Mouse (Mus musculus): Measurements from ENCODE around the gene Cyp27a1. TPM values are rescaled to one million over a fixed set of nuclear protein-coding genes. Genes with fewer than 3 reads are reported as not detected.

Cyp27a1 gene
- polyA plus RNA-seq, 1 experiment from 2014 or later = 56.9 TPM

DNA sequence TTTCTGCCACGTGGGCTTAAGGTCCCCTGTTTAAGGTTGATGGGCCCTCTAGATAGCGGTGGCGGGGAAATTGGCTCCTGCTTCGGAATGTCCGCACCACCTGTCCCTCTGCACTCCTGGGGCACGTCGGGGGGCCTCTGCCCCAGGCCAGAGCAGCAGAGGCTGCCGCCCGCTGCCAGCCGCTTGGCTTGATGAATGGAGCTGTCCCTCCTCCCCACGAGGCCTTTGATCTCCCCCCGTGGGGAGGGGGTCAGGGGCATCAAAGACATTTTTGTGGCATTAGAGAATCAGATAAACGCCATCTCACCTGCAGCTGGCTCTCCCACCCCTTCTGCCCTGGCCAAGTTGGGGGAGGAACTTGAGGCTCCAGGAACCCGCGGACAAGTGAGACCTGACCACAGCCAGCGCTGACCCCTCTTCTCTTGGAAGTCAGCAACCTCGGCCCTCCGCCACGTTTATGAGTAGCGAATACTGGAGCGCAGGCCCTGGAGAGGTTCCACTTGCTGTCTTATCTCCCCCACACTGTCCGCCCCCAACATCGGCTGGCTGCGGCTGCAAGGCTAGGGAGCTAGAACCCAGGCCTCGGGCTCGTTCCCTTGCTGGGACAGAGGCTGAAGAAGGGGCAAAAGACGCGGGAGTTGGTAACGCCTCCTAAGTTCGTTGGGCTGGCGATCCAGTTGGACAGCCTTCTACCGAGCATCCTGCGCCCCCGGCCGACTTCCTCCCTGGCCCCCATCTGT, 57.5 kb downstream of the Cyp27a1 start:
- WGBS (ENCODE audit: missing documents) = 10% methylated on average over 32 of the region's 35 CpGs
- H3K79me2 ChIP-seq (ENCODE audit: inconsistent target) = no peaks in the 10 kb centered on the region

DNA sequence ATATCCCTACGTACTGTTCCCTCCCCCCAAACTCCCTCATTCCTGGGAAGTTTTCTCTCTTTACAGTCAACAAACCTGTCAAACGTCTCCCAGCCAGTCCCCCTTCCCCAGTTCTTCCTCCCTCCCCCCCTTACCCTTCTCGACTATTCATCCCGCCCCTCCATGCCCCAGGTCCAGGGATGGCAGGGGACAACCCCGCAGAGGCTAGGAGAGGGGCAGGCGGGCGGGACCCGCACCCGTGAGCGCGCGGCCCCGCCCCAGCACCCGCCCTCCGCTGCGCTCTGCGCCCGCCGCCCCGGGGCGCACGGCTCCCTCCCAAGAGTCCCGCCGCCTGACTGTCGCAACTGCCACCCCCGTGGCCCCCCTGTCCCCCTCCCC, 58.1 kb downstream of the Cyp27a1 start:
- WGBS (ENCODE audit: missing documents) = 2% methylated on average over 9 of the region's 26 CpGs

More for the DNA sequence above, 57.5 kb downstream of the Cyp27a1 start:
- Histone ChIP-seq H3K27ac (no peak overlapping the region), H3K4me3 (ENCODE audit: inconsistent target) (no peak overlapping the region), H3K36me3 (ENCODE audit: inconsistent target) (no peaks in the 10 kb centered on the region)

DNA sequence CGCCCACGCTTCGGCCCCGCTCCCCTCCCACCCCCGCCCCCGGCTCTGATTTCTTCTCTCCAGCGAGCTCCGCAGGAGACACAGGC, 58.3 kb downstream of the Cyp27a1 start, which contains the start of gene Wnt6:
Wnt6 (plus strand) TSS at position 48 of the 86 bp plus-strand sequence.
- H3K27ac ChIP-seq = no peak within 1 kb of the TSS
- H3K79me2 ChIP-seq (ENCODE audit: inconsistent target) = no peaks in the 10 kb centered on the region
- H3K36me3 ChIP-seq (ENCODE audit: inconsistent target) = no peaks in the 10 kb centered on the region
- WGBS (ENCODE audit: missing documents) = 10% methylated on average over 2 of the region's 8 CpGs
- H3K4me3 ChIP-seq (ENCODE audit: inconsistent target) = no peak within 1 kb of the TSS

More for the DNA sequence above, 58.1 kb downstream of the Cyp27a1 start:
- H3K27ac ChIP-seq = no peak overlapping the region
- H3K4me3 ChIP-seq (ENCODE audit: inconsistent target) = no peak overlapping the region
- H3K79me2 ChIP-seq (ENCODE audit: inconsistent target) = no peaks in the 10 kb centered on the region
- H3K36me3 ChIP-seq (ENCODE audit: inconsistent target) = no peaks in the 10 kb centered on the region

DNA sequence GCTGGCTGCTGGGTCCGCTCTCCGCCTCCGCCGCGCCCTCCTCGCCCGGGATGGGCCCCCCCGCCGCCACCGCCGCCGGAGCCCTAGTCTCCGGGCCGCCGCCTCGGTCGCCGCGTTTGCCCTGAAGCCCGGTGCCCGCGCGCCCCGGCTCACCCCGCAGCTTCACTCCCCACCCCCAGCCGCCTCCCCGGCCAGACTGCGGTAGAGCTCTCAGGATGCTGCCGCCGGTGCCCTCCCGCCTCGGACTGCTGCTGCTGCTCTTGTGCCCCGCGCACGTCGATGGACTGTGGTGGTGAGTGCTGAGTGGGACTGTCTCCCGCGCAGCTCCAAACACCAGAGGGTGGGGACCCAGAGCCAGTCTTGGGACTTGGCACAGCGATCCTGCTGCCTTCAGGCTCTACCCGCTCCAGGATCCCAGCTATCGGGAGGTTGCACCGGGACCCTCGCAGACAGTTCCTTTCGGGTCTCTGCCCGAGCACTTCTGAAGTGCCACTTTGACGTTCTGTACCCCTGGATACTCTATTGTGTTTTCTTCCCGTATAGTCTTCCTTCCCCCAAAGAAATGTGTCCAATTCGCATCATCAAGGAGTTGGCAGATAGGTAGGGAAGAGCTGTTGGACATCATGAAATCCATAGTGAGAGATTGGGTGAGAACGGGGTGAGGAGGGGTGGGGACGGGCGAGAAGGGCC, 58.7 kb downstream of the Cyp27a1 start:
- 2% methylated on average over 47 of the region's 51 CpGs for WGBS (ENCODE audit: missing documents)
- Histone ChIP-seq H3K27ac (no peak overlapping the region), H3K79me2 (ENCODE audit: inconsistent target) (no peaks in the 10 kb centered on the region), H3K4me3 (ENCODE audit: inconsistent target) (no peak overlapping the region), H3K36me3 (ENCODE audit: inconsistent target) (no peaks in the 10 kb centered on the region)

DNA sequence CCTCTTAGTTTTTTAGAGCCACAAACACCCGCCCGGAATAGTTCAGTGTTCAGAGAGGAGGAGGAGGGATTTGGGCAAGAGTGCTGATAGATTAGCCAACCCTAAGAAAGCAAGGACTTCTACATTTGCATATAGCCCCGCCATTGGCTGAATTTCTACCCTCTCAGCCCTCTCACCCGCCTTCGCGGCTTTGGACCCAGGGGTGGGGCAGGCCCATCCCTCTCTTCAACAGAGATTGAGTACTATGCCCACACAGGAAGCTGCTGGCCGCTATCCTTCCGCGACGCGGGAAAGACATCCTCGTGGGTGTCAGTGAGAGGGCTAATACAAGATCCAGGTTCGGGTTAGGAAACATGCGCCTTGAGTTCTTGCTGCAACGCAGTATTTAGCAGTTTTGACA, 59.8 kb downstream of the Cyp27a1 start:
- Histone ChIP-seq H3K79me2 (ENCODE audit: inconsistent target) (no peaks in the 10 kb centered on the region), H3K36me3 (ENCODE audit: inconsistent target) (no peaks in the 10 kb centered on the region), H3K27ac (no peak overlapping the region), H3K4me3 (ENCODE audit: inconsistent target) (no peak overlapping the region)
- WGBS (ENCODE audit: missing documents) = 1% methylated on average over 15 of the region's 15 CpGs

DNA sequence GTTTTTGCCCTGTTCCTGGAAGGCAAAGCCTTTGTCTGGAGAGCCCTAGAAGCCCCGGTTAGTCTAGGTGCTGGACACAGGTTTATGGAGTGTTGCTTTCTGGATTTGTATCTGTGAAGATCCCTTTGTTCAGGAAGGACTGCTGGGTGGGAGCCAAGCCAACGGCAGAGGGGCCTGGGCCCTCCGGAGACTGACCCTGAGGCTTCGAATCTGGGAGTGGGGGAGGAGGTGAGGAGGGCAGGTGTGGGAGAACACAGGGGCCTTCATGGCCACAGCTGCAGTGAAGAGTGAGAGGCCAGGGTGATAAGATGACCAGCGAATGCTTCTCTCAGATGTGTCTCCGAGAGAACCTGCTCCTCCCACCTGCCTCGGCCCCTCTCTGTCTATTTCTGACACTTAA, 60.7 kb downstream of the Cyp27a1 start:
- no peaks in the 10 kb centered on the region for H3K36me3 ChIP-seq (ENCODE audit: inconsistent target)
- no peak overlapping the region for H3K27ac ChIP-seq
- no peaks in the 10 kb centered on the region for H3K79me2 ChIP-seq (ENCODE audit: inconsistent target)
- no peak overlapping the region for H3K4me3 ChIP-seq (ENCODE audit: inconsistent target)
- 74% methylated on average over 7 of the region's 7 CpGs for WGBS (ENCODE audit: missing documents)

DNA sequence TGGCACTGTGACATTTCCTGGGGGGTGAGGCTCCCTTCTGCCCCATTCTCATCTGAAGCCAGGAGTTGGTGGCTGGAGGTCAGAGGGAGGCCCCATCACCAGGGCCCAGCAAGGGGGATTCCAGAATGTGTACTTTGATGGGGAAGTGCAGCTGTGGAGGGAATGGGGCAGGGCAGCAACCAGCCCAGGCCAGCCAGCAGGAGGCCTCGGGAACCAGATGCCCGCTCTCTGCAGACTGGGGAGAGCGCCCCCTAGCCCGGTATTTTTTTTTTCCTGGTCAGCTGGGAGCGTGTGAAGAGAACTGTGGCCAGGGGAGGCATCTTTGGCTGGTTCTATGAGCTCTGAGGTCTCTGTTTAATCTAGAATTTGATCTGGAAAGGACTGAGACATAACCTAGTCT, 62.4 kb downstream of the Cyp27a1 start:
- Histone ChIP-seq H3K4me3 (ENCODE audit: inconsistent target) (no peak overlapping the region), H3K36me3 (ENCODE audit: inconsistent target) (no peaks in the 10 kb centered on the region), H3K79me2 (ENCODE audit: inconsistent target) (no peaks in the 10 kb centered on the region), H3K27ac (no peak overlapping the region)
- 26% methylated on average over 5 of the region's 5 CpGs for WGBS (ENCODE audit: missing documents)

DNA sequence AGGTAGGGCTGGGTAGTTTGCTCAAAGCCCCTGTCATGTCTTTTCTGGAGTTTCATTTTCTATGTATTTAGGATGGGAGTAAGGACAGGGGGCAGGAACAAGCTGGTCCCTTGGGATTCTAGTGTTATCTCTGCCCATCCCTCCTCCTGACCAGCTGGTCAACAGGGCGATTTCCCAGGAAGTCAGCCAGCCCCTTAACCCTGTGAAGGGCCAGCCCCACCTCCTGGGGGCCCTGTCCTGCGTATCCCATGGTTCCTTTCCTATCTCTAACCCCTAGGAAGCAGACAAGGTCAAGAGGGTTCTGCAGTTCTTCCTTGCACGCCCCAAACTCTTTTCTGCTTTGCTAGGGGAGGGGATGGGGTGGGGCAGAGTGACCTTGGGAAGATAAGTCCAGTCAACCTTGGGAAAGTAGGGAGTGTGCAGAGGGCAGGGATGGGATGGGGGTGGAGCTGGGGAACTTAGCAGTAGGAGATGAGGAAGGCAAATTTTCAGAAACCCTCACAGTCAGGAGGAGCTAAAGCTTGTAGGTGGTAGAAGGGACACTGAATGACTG, 65.6 kb downstream of the Cyp27a1 start:
- H3K36me3 ChIP-seq (ENCODE audit: inconsistent target) = no peaks in the 10 kb centered on the region
- no peak overlapping the region for H3K4me3 ChIP-seq (ENCODE audit: inconsistent target)
- 78% methylated on average over 3 of the region's 3 CpGs for WGBS (ENCODE audit: missing documents)
- H3K27ac ChIP-seq = no peak overlapping the region
- no peaks in the 10 kb centered on the region for H3K79me2 ChIP-seq (ENCODE audit: inconsistent target)

DNA sequence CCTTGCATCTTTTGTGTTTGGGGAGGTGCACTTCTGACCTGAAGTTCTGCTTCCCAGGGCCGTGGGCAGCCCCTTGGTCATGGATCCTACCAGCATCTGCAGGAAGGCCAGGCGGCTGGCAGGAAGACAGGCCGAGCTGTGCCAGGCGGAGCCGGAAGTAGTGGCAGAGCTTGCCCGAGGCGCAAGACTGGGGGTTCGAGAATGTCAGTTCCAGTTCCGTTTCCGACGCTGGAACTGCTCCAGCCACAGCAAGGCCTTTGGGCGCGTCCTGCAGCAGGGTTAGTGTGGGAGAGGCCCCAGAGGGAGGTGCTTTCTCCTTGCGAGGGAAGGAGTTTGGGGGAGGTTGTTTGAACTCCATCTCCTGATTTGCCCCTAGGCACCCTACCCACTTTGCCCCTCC, 68.7 kb downstream of the Cyp27a1 start:
- 15% methylated on average over 14 of the region's 14 CpGs for WGBS (ENCODE audit: missing documents)
- H3K36me3 ChIP-seq (ENCODE audit: inconsistent target) = no peaks in the 10 kb centered on the region
- H3K27ac ChIP-seq = 0 out of 2 replicates have a peak overlapping the region, but pooled peaks have one; percentile 3
- H3K4me3 ChIP-seq (ENCODE audit: inconsistent target) = peak overlapping the region; percentile 8; the same call in 1 of the 2 replicates
- H3K79me2 ChIP-seq (ENCODE audit: inconsistent target) = no peaks in the 10 kb centered on the region

DNA sequence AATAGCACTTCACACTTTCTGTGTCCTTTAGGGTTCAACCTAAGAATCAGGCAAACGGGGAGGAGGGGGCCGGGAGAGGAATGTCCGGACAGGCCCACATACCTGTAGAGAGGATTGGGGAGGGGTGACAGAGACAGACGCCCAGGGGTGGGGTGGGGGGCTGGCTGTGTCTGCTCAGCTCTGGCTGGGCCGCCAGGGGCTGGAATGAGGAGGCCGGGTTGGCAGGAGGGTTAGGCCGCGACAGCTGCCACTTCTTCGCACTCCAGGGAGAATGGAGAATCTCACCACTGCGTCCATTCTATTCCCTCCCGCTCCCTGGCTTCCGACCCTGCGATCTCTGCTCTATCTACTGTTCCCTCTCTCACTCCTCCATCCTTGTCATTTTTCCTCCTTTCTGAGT, 70.2 kb downstream of the Cyp27a1 start:
- Histone ChIP-seq H3K79me2 (ENCODE audit: inconsistent target) (no peaks in the 10 kb centered on the region), H3K4me3 (ENCODE audit: inconsistent target) (no peak overlapping the region; the same call in 1 of the 2 replicates), H3K27ac (no peak overlapping the region), H3K36me3 (ENCODE audit: inconsistent target) (no peaks in the 10 kb centered on the region)
- 54% methylated on average over 13 of the region's 13 CpGs for WGBS (ENCODE audit: missing documents)

DNA sequence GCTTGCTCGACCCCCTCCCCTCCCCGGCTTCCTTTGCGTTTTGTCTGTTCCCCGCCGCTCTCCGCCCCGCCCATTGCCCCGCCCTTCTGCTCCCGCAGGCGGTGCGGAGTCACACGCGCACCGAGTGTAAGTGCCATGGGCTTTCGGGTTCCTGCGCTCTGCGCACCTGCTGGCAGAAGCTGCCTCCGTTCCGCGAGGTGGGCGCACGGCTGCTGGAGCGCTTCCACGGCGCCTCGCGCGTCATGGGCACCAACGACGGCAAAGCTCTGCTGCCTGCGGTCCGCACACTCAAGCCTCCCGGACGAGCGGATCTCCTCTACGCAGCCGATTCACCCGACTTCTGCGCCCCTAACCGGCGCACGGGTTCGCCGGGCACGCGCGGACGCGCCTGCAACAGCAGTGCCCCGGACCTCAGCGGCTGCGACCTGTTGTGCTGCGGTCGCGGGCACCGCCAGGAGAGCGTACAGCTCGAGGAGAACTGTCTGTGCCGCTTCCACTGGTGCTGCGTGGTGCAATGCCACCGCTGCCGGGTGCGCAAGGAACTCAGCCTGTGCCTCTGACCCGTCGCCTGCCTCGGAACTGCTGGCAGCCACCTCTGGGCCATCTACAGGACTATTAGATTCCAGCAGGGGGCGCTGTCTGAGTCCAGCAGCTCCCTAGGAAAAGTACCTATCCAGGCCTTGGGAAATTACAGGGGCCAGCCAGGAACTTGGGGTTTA, 70.8 kb downstream of the Cyp27a1 start:
- no peak overlapping the region for H3K27ac ChIP-seq
- H3K79me2 ChIP-seq (ENCODE audit: inconsistent target) = no peaks in the 10 kb centered on the region
- H3K36me3 ChIP-seq (ENCODE audit: inconsistent target) = no peaks in the 10 kb centered on the region
- 1% methylated on average over 58 of the region's 67 CpGs for WGBS (ENCODE audit: missing documents)
- H3K4me3 ChIP-seq (ENCODE audit: inconsistent target) = no peak overlapping the region; the same call in 1 of the 2 replicates

Other genes starting within 250 kb of the Cyp27a1 start
- gene Cnot9, start 207.5 kb upstream of the Cyp27a1 start, polyA plus RNA-seq (2018) = 35.7 to 47.8 TPM (median 39.6 TPM) in 3 replicates
- not detected in 3 replicates for gene Plcd4, start 170.7 kb upstream of the Cyp27a1 start, polyA plus RNA-seq (2018)
- gene Usp37, start 169.3 kb upstream of the Cyp27a1 start, polyA plus RNA-seq (2018) = 5.1 to 10.9 TPM (median 7.0 TPM) in 3 replicates
- 4.5 to 6.7 TPM (median 5.6 TPM) in 3 replicates for gene Zfp142, start 125.3 kb upstream of the Cyp27a1 start, polyA plus RNA-seq (2018)
- 6.7 to 12.0 TPM (median 10.1 TPM) in 3 replicates for gene Bcs1l, start 125.3 kb upstream of the Cyp27a1 start, polyA plus RNA-seq (2018)
- 33.4 to 51.2 TPM (median 41.5 TPM) in 3 replicates for gene Rnf25, start 112.2 kb upstream of the Cyp27a1 start, polyA plus RNA-seq (2018)
- gene Stk36, start 112.1 kb upstream of the Cyp27a1 start, polyA plus RNA-seq (2018) = 0.40 to 1.8 TPM (median 0.80 TPM) in 3 replicates
- 3.0 to 5.5 TPM (median 3.7 TPM) in 3 replicates for gene Ttll4, start 51.8 kb upstream of the Cyp27a1 start, polyA plus RNA-seq (2018)
- not detected in 3 replicates for gene Prkag3, start 35.6 kb downstream of the Cyp27a1 start, polyA plus RNA-seq (2018)
- 0.11 to 0.15 TPM in 2 of 3 replicates, not detected in the other for gene Wnt6, start 58.3 kb downstream of the Cyp27a1 start, polyA plus RNA-seq (2018)
- not detected in 3 replicates for gene Wnt10a, start 77.9 kb downstream of the Cyp27a1 start, polyA plus RNA-seq (2018)
- not detected in 3 replicates for gene Cdk5r2, start 141.4 kb downstream of the Cyp27a1 start, polyA plus RNA-seq (2018)
- gene Fev, start 171.8 kb downstream of the Cyp27a1 start, polyA plus RNA-seq (2018) = not detected in 3 replicates
- gene Cryba2, start 179.6 kb downstream of the Cyp27a1 start, polyA plus RNA-seq (2018) = not detected in 3 replicates
- not detected in 3 replicates for gene Cfap65, start 222.0 kb downstream of the Cyp27a1 start, polyA plus RNA-seq (2018)
- gene Ihh, start 238.1 kb downstream of the Cyp27a1 start, polyA plus RNA-seq (2018) = 0.06 to 0.19 TPM in 2 of 3 replicates, not detected in the other